Mouse (Mus musculus): ENCODE data around the gene Vmn2r110.

Vmn2r110 gene

DNA sequence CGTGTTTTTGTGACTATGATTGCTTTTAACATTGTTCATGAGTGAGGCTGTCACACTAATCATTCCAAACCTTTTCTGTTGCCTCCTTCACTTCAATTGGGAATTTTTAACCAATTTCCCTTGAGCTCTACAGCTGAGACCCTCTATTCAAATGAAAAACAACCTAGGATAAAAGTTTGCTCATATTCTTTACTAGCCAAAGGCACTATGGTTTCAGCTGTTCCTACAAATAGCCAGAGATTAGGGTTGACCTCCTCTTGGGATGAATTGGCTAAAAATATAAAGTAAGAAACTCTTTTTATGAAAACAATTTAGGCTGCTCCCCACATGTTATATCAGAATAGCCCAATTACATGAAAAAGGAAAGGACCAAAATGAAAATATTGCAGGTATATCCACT is at the start of gene Vmn2r110:
Gene Vmn2r110 (minus strand): TSS at position 101 of the 400 bp plus-strand sequence.
- no peak for DNase-seq (ENCODE audit: low read depth)

DNA sequence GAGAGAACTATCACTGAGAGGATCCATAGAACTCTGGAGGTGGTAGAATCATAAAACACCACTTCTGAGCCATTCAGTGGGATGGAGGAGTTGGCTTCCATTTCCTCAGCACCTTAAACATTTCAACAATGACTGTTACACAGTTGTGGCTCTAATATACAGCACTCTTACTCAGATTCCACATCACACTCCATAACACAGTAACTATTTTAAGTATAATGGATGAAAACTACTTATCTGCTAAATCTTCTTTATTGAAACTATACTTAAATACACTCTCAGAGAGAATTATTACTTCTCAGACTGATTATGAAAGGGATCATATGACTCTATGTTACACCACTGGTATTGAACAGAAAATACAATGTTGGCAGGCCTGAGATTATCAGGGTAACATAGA is 28.6 kb upstream of the Vmn2r110 start, which contains the start of gene Fpr-rs3:
Gene Fpr-rs3 (minus strand): TSS at position 101 of the 400 bp plus-strand sequence.
- no peak for DNase-seq (ENCODE audit: low read depth)

DNA sequence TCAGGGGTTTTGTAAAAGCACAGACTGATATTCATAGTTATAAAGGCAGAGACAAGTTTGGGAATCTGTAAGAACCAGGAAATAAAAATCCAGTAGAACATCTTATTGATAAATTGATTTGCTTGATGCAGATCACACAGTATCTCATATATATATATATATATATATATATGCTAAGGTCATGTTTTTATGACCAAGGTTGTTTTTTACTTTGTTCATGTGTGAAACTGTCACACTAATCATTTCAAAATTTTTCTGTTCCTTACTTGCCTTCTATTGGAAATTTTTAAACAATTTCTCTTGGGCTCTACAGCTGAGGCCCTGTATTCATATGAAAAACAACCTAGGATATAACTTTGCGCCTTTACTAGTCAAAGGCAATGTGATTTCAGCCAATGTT is 31.6 kb downstream of the Vmn2r110 start, which contains the start of gene Vmn2r109:
Gene Vmn2r109 (minus strand): TSS at position 101 of the 400 bp plus-strand sequence.
- no peak for DNase-seq (ENCODE audit: low read depth)
